ENCODE assay signal across 7 mouse cellular contexts in the genomic region with DNA sequence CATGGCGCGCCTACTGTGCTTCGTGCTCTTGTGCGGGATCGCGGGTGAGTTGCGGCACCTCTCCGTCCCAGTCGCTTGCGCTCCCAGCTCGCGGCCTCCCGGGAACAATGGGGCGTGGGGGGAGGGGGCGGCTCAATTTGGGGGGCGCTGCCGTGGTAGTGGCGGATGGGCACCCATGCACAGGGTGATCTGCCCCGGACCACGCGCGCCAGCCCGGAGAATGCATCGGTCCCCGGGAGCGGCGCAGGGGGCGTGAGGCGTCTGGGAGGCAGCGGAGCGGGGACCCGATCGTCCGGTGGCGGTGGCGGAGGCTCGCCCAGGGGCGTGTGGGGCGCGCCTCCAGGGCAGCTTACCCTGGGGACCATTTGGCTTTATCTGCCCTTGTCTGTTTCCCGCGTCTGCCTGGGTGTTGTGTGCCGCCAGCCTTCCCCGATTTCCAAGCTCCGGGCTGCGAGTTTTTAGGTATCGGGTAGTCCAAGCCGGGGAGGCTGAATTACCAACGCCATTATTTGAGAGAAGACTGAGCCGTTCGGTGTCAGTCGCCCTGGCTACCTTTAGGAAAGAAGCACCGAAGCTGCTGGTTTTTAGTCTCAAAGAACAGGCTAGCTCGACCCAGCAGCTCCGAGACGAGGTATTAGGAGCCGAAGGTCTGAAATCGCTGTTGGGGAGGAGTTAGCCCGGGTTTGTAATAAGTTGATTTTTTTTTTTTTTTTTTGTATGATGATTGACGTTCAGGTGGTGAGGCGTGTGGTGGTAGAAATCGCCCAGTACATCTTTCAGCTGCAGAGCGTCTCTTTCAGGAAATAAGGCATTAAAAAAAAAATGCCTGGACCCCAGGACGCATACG. TPM values are rescaled to one million over a fixed set of nuclear protein-coding genes. Genes with fewer than 3 reads are reported as not detected.
DNase-seq lines count a peak whose midpoint lies in the region; ATAC-seq and TF ChIP-seq lines count a peak whose summit lies in the region.

No protein-coding gene starts in this region.

- no peaks in the 10 kb centered on the region for H3K4me1 ChIP-seq in bone marrow macrophage, adult 2 months (ENCODE audit: control insufficient read depth, insufficient read depth, low read length)
- peaks cover 24% of the 10 kb centered on the region for H3K4me1 ChIP-seq in forebrain, embryonic 15.5 days
- H3K4me1 ChIP-seq in intestine, embryonic 15.5 days (replicated peaks) = no peaks in the 10 kb centered on the region
- peaks cover 19% of the 10 kb centered on the region for H3K4me1 ChIP-seq in liver, postnatal 0 days (ENCODE audit: insufficient read depth)

- peak overlapping the region; percentile 97 for H3K9ac ChIP-seq in forebrain, embryonic 15.5 days (replicated peaks)
- H3K9ac ChIP-seq in intestine, embryonic 15.5 days = peak overlapping the region; percentile 82
- H3K9ac ChIP-seq in liver, postnatal 0 days (replicated peaks) = peak overlapping the region; percentile 86

- TF ChIP-seq CTCF in bone marrow macrophage, adult 2 months (IDR thresholded peaks at IDR 0.05; ENCODE audit: low read depth, low read length) = no peak
- TF ChIP-seq CTCF in liver, postnatal 0 days (IDR thresholded peaks at IDR 0.05; ENCODE audit: low read depth) = no peak

- peak; percentile 35 for DNase-seq in right cerebral cortex, adult 18-20 months
- DNase-seq in right cerebral cortex, postnatal 36 days (ENCODE audit: low spot score in 2 of 2) = no peak
- DNase-seq in liver, postnatal 0 days = no peak
- peak; percentile 45 for DNase-seq in ovary, postnatal 36 days (ENCODE audit: low spot score)

- H3K27ac ChIP-seq in bone marrow macrophage, adult 2 months (ENCODE audit: insufficient read depth, low read depth, low read length) = no peak overlapping the region
- peak overlapping the region; percentile 95 for H3K27ac ChIP-seq in forebrain, embryonic 15.5 days (replicated peaks)
- H3K27ac ChIP-seq in intestine, embryonic 15.5 days = peak overlapping the region; percentile 90
- peak overlapping the region; percentile 92 for H3K27ac ChIP-seq in liver, postnatal 0 days (ENCODE audit: low read depth)

- H3K27me3 ChIP-seq in forebrain, embryonic 15.5 days = no peaks in the 10 kb centered on the region
- no peaks in the 10 kb centered on the region for H3K27me3 ChIP-seq in intestine, embryonic 15.5 days (replicated peaks)
- H3K27me3 ChIP-seq in liver, postnatal 0 days (ENCODE audit: insufficient read depth, low read length) = peaks cover 13% of the 10 kb centered on the region

- no peak for TF ChIP-seq EP300 in liver, postnatal 0 days (IDR thresholded peaks at IDR 0.05; ENCODE audit: low read depth)

- H3K9me3 ChIP-seq in forebrain, embryonic 15.5 days = no peaks in the 10 kb centered on the region
- no peaks in the 10 kb centered on the region for H3K9me3 ChIP-seq in intestine, embryonic 15.5 days
- no peaks in the 10 kb centered on the region for H3K9me3 ChIP-seq in liver, postnatal 0 days (ENCODE audit: low read length)

- WGBS in forebrain, embryonic 15.5 days = under 1% methylated on average over 63 of the region's 65 CpGs
- 1% methylated on average over 65 of the region's 65 CpGs for WGBS in intestine, embryonic 15.5 days
- WGBS in liver, postnatal 0 days (ENCODE audit: insufficient replicate concordance) = 1% methylated on average over 51 of the region's 65 CpGs

- peak; percentile 74 for ATAC-seq in forebrain, embryonic 15.5 days (replicated peaks)
- ATAC-seq in intestine, embryonic 15.5 days = peak; percentile 66
- ATAC-seq in liver, postnatal 0 days = peak; percentile 16; the same call in 1 of the 2 replicates

- H3K4me2 ChIP-seq in forebrain, embryonic 15.5 days (replicated peaks) = peak overlapping the region; percentile 65
- H3K4me2 ChIP-seq in intestine, embryonic 15.5 days (replicated peaks) = peak overlapping the region; percentile 93
- H3K4me2 ChIP-seq in liver, postnatal 0 days (ENCODE audit: low read depth, low read length) = peak overlapping the region; percentile 78

- peak overlapping the region; percentile 56 for H3K4me3 ChIP-seq in bone marrow macrophage, adult 2 months (ENCODE audit: insufficient read depth, low read length)
- H3K4me3 ChIP-seq in forebrain, embryonic 15.5 days = peak overlapping the region; percentile 99
- peak overlapping the region; percentile 82 for H3K4me3 ChIP-seq in intestine, embryonic 15.5 days (replicated peaks)
- peak overlapping the region; percentile 76 for H3K4me3 ChIP-seq in liver, postnatal 0 days (ENCODE audit: low read depth, low read length)

- TF ChIP-seq POLR2A in bone marrow macrophage, adult 2 months (IDR thresholded peaks at IDR 0.05; ENCODE audit: borderline replicate concordance, low read depth, low read length) = no peak

- H3K36me3 ChIP-seq in forebrain, embryonic 15.5 days = no peaks in the 10 kb centered on the region
- H3K36me3 ChIP-seq in intestine, embryonic 15.5 days = no peaks in the 10 kb centered on the region
- H3K36me3 ChIP-seq in liver, postnatal 0 days (replicated peaks; ENCODE audit: insufficient read depth, low read length) = no peaks in the 10 kb centered on the region; the same call in 1 of the 2 replicates

RNA-seq across cellular contexts. Expression of gene Cxadr, which starts 0.8 kb away (rescaled TPM):
- not detected in 2 replicates for polyA plus RNA-seq in bone marrow macrophage, adult 2 months (2012; ENCODE audit: insufficient read depth, insufficient read length, missing spikeins)
- 139 and 147 TPM in 2 replicates for polyA plus RNA-seq in forebrain, embryonic 15.5 days (2015; fragmentation: Nextera tagmentation; extraction: Ambion mirVana)
- 50.6 and 53.7 TPM in 2 replicates for polyA plus RNA-seq in intestine, embryonic 15.5 days (2015; fragmentation: Nextera tagmentation; extraction: Ambion mirVana)
- polyA plus RNA-seq in liver, postnatal 0 days (2015; fragmentation: Nextera tagmentation; extraction: Ambion mirVana) = 24.7 and 27.1 TPM in 2 replicates

Comparison
In these comparisons a context has a peak if more than half of its experiments do, and no peak if none do; other contexts are left out.
1. DNase-seq: peak in right cerebral cortex, adult 18-20 months (single experiment) and ovary, postnatal 36 days (single experiment); none in right cerebral cortex, postnatal 36 days (0 of 2) and liver, postnatal 0 days (single experiment).
2. ATAC-seq: peak in every context shown above with its lines; median percentile 74 in forebrain, embryonic 15.5 days; 66 in intestine, embryonic 15.5 days; 16 in liver, postnatal 0 days.
3. RNA of gene Cxadr, which starts 0.8 kb away (polyA plus RNA-seq): 139 to 147 TPM in forebrain, embryonic 15.5 days, 50.6 to 53.7 TPM in intestine, embryonic 15.5 days and 24.7 to 27.1 TPM in liver, postnatal 0 days; not detected in bone marrow macrophage, adult 2 months; every median in the first group is over 10 times any median in the second.
4. Peak in every context shown above with its lines, with median percentiles within 50 percentile points of each other: H3K4me3 ChIP-seq, H3K4me2 ChIP-seq and H3K9ac ChIP-seq.